Mouse (Mus musculus) neural tube, embryonic 14.5 days (tissue): ENCODE data around the gene Mtrr. TPM values are rescaled to one million over a fixed set of nuclear protein-coding genes. Genes with fewer than 3 reads are reported as not detected.

Experiments used
- ATAC-seq: fragments of 200-750 bp; cut with Nextera tagmentation; 2 replicates; pipeline ENCODE4 v1.8.0; 2017; ENCODE audit warnings: low read depth, mild to moderate bottlenecking, moderate TSS enrichment, moderate library complexity
- H3K27ac ChIP-seq: fragments of 300-500 bp; sonication (generic); 2 replicates; pipeline ENCODE4 v1.5.1; 2014; ENCODE audit warnings: low read depth, mild to moderate bottlenecking, control low read depth, low read length, moderate library complexity, mixed read lengths
- H3K27me3 ChIP-seq: fragments of 300-500 bp; sonication (generic); 2 replicates; pipeline ENCODE4 v1.6.1; 2014; ENCODE audit warnings: low read length; ENCODE audit not compliant: control insufficient read depth, insufficient read depth
- H3K36me3 ChIP-seq: fragments of 300-500 bp; sonication (generic); 2 replicates; pipeline ENCODE4 v1.6.1; 2014; ENCODE audit warnings: low read length, mixed read lengths; ENCODE audit not compliant: control insufficient read depth, insufficient read depth
- H3K4me1 ChIP-seq: fragments of 300-500 bp; sonication (generic); 2 replicates; pipeline ENCODE4 v1.6.1; 2014; ENCODE audit warnings: low read length; ENCODE audit not compliant: control insufficient read depth, insufficient read depth
- H3K4me2 ChIP-seq: fragments of 300-500 bp; sonication (generic); 2 replicates; pipeline ENCODE4 v1.6.1; 2014; ENCODE audit warnings: mild to moderate bottlenecking, low read depth, low read length, control low read depth
- H3K4me3 ChIP-seq: fragments of 300-500 bp; sonication (generic); 2 replicates; pipeline ENCODE4 v1.5.1; 2014; ENCODE audit warnings: low read depth, low read length, control low read depth, mixed read lengths
- H3K9ac ChIP-seq: fragments of 300-500 bp; sonication (generic); replicated peaks from 2 replicates; pipeline ENCODE4 v1.6.1; 2014; ENCODE audit warnings: low read depth, mild to moderate bottlenecking, control low read depth, low read length, mixed read lengths
- H3K9me3 ChIP-seq: fragments of 300-500 bp; sonication (generic); 2 replicates; pipeline ENCODE4 v1.6.1; 2016; ENCODE audit warnings: low read length; ENCODE audit not compliant: control insufficient read depth
- WGBS: fragments of 180-500 bp; shearing (Covaris S2); extraction: QIAGEN DNeasy Blood & Tissue Kit; methylation state at CpG from one replicate; pipeline ENCODE4 v1.1.7; 2014; 5-methylcytosine and 5-hydroxymethylcytosine counted together
- polyA plus RNA-seq: library from polyadenylated mRNA; unstranded; fragments of >200 nt; fragmentation: Nextera tagmentation; extraction: Ambion mirVana; gene quantifications from 2 replicates; pipeline ENCODE4 v1.2.1, GENCODE M21; 2014

Gene Mtrr
- polyA plus RNA-seq, 1 experiment from 2014 or later = 12.0 TPM

DNA sequence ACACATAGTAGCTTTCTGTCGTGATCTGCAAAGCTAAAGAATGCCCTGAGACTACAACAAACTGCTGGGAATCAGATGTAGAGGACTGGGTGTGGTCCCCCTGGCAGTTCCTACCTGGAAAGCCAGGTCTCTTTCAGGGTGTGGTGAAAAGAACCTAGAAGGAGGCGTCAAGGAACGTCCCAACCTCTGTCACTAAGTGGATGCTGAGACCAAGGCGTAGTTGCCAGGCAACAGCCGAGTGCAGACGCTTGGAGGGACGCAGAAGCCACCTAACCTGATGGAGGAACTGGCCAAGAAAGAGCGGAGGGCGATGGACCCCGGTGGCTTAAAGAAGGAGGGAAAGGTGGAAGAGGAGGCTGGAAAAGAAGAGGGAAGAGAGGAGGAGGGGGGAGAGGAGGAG is 15.2 kb upstream of the Mtrr start, which contains the start of gene 1700001L19Rik:
1700001L19Rik (plus strand) TSS at position 223 of the 400 bp plus-strand sequence.
- Histone ChIP-seq H3K27me3 (no peaks in the 10 kb centered on the region), H3K4me1 (no peaks in the 10 kb centered on the region), H3K9me3 (no peaks in the 10 kb centered on the region), H3K27ac (no peak within 1 kb of the TSS), H3K9ac (no peak within 1 kb of the TSS), H3K36me3 (no peaks in the 10 kb centered on the region), H3K4me2 (peak within 1 kb of the TSS; percentile 28), H3K4me3 (peak within 1 kb of the TSS; percentile 8; the same call in 1 of the 2 replicates)
- WGBS = 14% methylated on average over 10 of the region's 10 CpGs
- ATAC-seq = 0 out of 2 replicates have a peak, but pooled peaks have one; percentile 39

DNA sequence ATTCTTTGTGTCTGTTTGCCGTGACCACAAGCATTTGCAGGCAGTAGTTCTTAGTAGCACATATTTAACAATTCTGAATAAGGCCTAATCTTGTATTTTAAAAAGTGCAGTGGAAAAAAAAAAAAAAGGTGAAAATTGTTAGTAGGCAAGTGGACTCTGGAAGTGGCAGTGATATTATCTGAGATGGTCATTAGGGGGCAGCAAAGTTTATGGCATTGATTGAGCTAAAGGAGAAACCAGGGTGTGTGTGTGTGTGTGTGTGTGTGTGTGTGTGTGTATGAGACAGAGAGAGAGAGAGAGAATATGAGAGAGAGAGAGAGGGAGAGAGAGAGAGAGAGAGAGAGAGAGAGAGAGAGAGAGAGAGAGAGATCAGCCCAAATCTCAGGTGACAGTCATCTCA is 11.8 kb upstream of the Mtrr start:
- Histone ChIP-seq H3K9me3 (no peaks in the 10 kb centered on the region), H3K27me3 (no peaks in the 10 kb centered on the region), H3K27ac (no peak overlapping the region), H3K4me2 (no peak overlapping the region), H3K4me3 (no peak overlapping the region), H3K4me1 (no peaks in the 10 kb centered on the region), H3K36me3 (peaks cover 18% of the 10 kb centered on the region), H3K9ac (no peak overlapping the region)
- WGBS = 89% methylated on average over 1 of the region's 1 CpGs
- no peak for ATAC-seq

GRCm38 (mm10) chr13:68588352-68588751 is 6.4 kb upstream of the Mtrr start:
- Histone ChIP-seq H3K27ac (no peak overlapping the region), H3K27me3 (no peaks in the 10 kb centered on the region), H3K9me3 (no peaks in the 10 kb centered on the region), H3K36me3 (peaks cover 54% of the 10 kb centered on the region), H3K4me2 (no peak overlapping the region), H3K4me1 (no peaks in the 10 kb centered on the region), H3K4me3 (no peak overlapping the region), H3K9ac (no peak overlapping the region)
- no peak for ATAC-seq

DNA sequence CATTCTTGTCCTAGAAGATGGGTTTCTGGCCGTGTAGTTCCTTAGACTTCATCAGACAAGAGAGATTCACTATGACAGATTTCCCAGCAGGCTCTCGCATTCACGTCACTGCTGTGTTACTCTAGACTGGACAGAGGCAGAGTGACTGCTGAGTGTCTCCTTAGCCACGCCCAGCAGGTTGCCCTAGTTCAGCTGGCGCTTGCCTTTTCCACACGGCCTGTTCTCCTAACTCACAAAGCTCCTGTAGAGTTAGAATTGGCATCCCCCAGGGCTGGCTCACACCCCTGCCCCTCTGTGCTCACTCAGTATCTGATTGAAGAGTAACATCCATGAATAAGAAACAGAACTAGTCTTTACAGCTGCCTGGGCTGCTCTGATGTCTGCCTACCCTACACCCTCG is 3.5 kb upstream of the Mtrr start:
- Histone ChIP-seq H3K36me3 (peaks cover 44% of the 10 kb centered on the region), H3K27ac (no peak overlapping the region)

DNA sequence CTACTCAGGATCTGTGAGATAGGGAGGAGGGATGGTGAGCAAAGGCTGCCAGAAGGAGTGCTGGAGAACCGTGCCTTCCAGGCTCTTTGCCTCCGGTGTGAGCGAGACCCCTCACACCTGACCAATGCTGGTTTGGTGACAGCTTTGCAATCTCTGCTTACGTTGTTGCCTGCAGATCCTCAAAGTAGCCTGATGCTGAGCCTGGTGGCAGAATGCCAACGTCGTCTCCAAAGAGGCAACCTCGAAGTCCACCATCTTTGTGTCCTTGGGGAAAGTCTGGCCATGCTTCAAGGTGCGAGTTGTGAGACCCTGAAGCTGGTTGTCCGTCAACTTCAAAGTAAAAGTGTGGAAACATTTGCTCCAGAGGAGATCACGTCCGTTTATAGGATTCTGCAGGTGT is 2.0 kb upstream of the Mtrr start:
- Histone ChIP-seq H3K36me3 (peaks cover 37% of the 10 kb centered on the region), H3K27ac (no peak overlapping the region), H3K4me1 (peaks cover 6% of the 10 kb centered on the region), H3K27me3 (no peaks in the 10 kb centered on the region), H3K4me3 (no peak overlapping the region), H3K4me2 (no peak overlapping the region), H3K9ac (no peak overlapping the region), H3K9me3 (no peaks in the 10 kb centered on the region)
- no peak for ATAC-seq
- WGBS = 96% methylated on average over 11 of the region's 11 CpGs

More for the DNA sequence above, 3.5 kb upstream of the Mtrr start:
- Histone ChIP-seq H3K9me3 (no peaks in the 10 kb centered on the region), H3K27me3 (no peaks in the 10 kb centered on the region), H3K4me2 (no peak overlapping the region), H3K9ac (no peak overlapping the region), H3K4me1 (peaks cover 6% of the 10 kb centered on the region), H3K4me3 (no peak overlapping the region)
- no peak for ATAC-seq
- 89% methylated on average over 7 of the region's 7 CpGs for WGBS

DNA sequence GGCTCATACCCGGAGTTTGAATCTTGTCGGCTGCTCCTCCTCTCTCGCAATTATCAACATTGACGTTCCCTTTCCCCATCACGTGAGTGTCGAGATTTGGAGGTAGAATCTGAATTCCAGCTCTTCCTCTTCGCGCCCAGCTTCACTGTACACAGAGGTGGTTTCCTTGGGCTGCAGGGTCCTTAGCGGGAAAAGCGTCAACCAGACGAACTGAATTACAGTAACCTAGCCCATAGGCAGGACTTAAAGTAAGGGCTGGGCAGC is 500 bp upstream of the Mtrr start:
- peak overlapping the region; percentile 71 for H3K4me3 ChIP-seq
- 0% methylated on average over 11 of the region's 11 CpGs for WGBS
- H3K36me3 ChIP-seq = peaks cover 24% of the 10 kb centered on the region

DNA sequence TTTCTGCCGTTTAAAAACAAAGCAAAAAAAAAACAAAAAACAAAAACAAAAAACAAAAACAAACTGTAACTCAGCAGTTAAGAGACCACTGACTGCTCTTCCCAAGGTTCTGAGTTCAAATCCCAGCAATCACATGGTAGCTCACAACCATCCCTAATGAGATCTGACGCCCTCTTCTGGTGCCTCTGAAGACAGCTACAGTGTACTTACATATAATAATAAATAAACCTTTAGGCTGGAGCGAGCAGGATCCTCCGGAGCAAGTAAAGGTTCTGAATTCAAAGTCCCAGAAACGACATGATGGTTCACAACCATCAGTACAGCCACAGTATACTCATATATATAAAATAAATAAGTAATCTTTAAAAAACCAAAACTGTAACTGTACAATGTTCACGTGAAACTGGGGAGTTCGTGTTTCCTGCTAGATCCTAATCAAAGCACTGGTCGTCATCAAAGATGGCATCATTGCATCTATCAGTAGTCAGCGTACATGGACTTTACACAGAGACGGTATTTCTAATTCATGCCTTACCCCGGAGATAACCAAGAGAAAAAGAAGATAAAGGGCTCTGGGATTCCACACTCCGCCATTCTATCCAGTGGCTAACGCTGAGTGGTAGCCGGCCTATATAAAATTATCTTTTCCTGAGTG is 736 bp downstream of the Mtrr start:
- Histone ChIP-seq H3K4me3 (peak overlapping the region; percentile 71), H3K27me3 (no peaks in the 10 kb centered on the region), H3K9ac (peak overlapping the region; percentile 51), H3K4me2 (peak overlapping the region; percentile 67), H3K36me3 (peaks cover 22% of the 10 kb centered on the region; the same call in 1 of the 2 replicates), H3K9me3 (no peaks in the 10 kb centered on the region), H3K4me1 (peaks cover 6% of the 10 kb centered on the region), H3K27ac (no peak overlapping the region)
- ATAC-seq = 0 out of 2 replicates have a peak, but pooled peaks have one; percentile 0
- WGBS = 28% methylated on average over 14 of the region's 14 CpGs

More for the DNA sequence above, 500 bp upstream of the Mtrr start:
- ATAC-seq = peak; percentile 19; the same call in 1 of the 2 replicates
- Histone ChIP-seq H3K9ac (peak overlapping the region; percentile 54), H3K9me3 (no peaks in the 10 kb centered on the region), H3K27ac (0 out of 2 replicates have a peak overlapping the region, but pooled peaks have one; percentile 40), H3K4me1 (peaks cover 6% of the 10 kb centered on the region), H3K27me3 (no peaks in the 10 kb centered on the region), H3K4me2 (peak overlapping the region; percentile 60)

DNA sequence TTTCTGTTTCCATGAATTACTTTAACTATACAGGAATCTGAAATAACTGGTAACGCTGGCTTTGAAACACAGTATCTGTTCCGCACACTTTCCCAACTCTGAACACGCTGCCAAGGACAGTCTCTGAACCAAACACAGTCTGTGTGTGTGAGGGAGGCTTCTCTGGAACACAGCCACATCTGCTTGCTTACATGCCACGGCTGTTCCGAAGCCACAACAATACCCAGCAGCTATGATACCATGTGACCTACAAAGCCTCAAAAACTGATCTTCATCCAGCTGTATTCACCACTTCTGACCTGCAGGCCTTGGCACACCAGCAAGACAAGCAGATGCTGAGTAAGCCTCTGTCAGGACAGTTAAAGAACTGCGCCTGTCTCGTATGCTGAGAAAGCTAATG is 4.0 kb downstream of the Mtrr start:
- Histone ChIP-seq H3K27ac (no peak overlapping the region), H3K4me3 (no peak overlapping the region), H3K4me1 (peaks cover 3% of the 10 kb centered on the region), H3K36me3 (0 out of 2 replicates have a peak, but pooled peaks cover 6% of the 10 kb centered on the region), H3K27me3 (no peaks in the 10 kb centered on the region), H3K9ac (no peak overlapping the region), H3K9me3 (no peaks in the 10 kb centered on the region), H3K4me2 (no peak overlapping the region)
- ATAC-seq = no peak
- WGBS = 95% methylated on average over 7 of the region's 7 CpGs

DNA sequence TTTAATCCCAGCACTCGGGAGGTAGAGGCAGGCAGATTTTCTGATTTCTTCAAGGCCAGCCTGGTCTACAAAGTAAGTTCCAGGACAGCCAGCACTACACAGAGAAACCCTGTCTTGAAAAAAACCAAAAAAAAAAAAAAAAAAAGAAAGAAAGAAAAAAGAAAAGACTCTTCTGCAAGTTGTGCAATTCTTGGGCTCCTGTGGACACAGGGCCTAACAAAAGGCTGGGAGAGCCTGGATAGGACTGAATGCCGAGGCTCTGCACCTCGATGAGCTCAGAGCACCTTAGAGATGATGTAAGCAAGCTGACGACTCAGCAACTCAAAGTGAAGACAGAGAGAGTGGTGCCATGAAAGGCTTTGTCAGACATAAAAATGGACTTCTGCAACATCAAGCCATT is 7.6 kb downstream of the Mtrr start:
- Histone ChIP-seq H3K27ac (no peak overlapping the region), H3K36me3 (peaks cover 11% of the 10 kb centered on the region; the same call in 1 of the 2 replicates), H3K4me2 (no peak overlapping the region), H3K9ac (no peak overlapping the region), H3K4me1 (no peaks in the 10 kb centered on the region), H3K4me3 (no peak overlapping the region), H3K27me3 (no peaks in the 10 kb centered on the region), H3K9me3 (no peaks in the 10 kb centered on the region)
- no peak for ATAC-seq
- 76% methylated on average over 4 of the region's 4 CpGs for WGBS
